Mouse (Mus musculus): ENCODE data around the gene Spint3. TPM values are rescaled to one million over a fixed set of nuclear protein-coding genes. Genes with fewer than 3 reads are reported as not detected.

Gene Spint3
- polyA plus RNA-seq, 1 experiment = not detected

- Histone ChIP-seq H3K36me3 (ENCODE audit: control insufficient read depth, insufficient read depth, low read length) (no peaks in the 10 kb centered on the region), H3K27ac (ENCODE audit: insufficient read depth, low read depth, low read length) (no peak overlapping the region), H3K27me3 (ENCODE audit: control insufficient read depth, insufficient read depth, low read length) (peaks cover 13% of the 10 kb centered on the region), H3K4me3 (ENCODE audit: low read depth, low read length) (peak overlapping the region; percentile 53), H3K4me1 (ENCODE audit: control insufficient read depth, insufficient read depth, insufficient read length, low read length) (peaks cover 5% of the 10 kb centered on the region; the same call in 1 of the 2 replicates)
- TF ChIP-seq POLR2A (IDR thresholded peaks at IDR 0.05; ENCODE audit: low read depth, low read length) (no peak), CTCF (IDR thresholded peaks at IDR 0.05; ENCODE audit: extremely low read depth, insufficient read length, insufficient replicate concordance, low read depth, low read length) (0 out of 2 replicates have a peak, but pooled peaks have one; percentile 11)
- 4% methylated on average over 32 of the region's 32 CpGs for WGBS
Measured at GRCm38 (mm10) chr2:164563339-164564038, 9.8 kb downstream of the Spint3 start.

- H3K4me1 ChIP-seq (ENCODE audit: control insufficient read depth, insufficient read depth, insufficient read length, low read length) = peaks cover 5% of the 10 kb centered on the region; the same call in 1 of the 2 replicates
- H3K27ac ChIP-seq (ENCODE audit: insufficient read depth, low read depth, low read length) = no peak within 1 kb of the TSS
- H3K4me3 ChIP-seq (ENCODE audit: low read depth, low read length) = peak within 1 kb of the TSS; percentile 53
- H3K36me3 ChIP-seq (ENCODE audit: control insufficient read depth, insufficient read depth, low read length) = no peaks in the 10 kb centered on the region
- WGBS = 28% methylated on average over 24 of the region's 24 CpGs
- H3K27me3 ChIP-seq (ENCODE audit: control insufficient read depth, insufficient read depth, low read length) = peaks cover 13% of the 10 kb centered on the region
- TF ChIP-seq POLR2A (IDR thresholded peaks at IDR 0.05; ENCODE audit: low read depth, low read length) = no peak
- no peak for TF ChIP-seq CTCF (IDR thresholded peaks at IDR 0.05; ENCODE audit: extremely low read depth, insufficient read length, insufficient replicate concordance, low read depth, low read length)
Measured at GRCm38 (mm10) chr2:164562391-164563188, 10.7 kb downstream of the Spint3 start, which contains the start of gene Wfdc2. Gene Wfdc2, plus strand, starts transcription at chr2:164562413.

- Histone ChIP-seq H3K36me3 (ENCODE audit: control insufficient read depth, insufficient read depth, low read length) (no peaks in the 10 kb centered on the region), H3K4me1 (ENCODE audit: control insufficient read depth, insufficient read depth, insufficient read length, low read length) (peaks cover 5% of the 10 kb centered on the region; the same call in 1 of the 2 replicates), H3K27ac (ENCODE audit: insufficient read depth, low read depth, low read length) (no peak overlapping the region), H3K4me3 (ENCODE audit: low read depth, low read length) (no peak overlapping the region), H3K27me3 (ENCODE audit: control insufficient read depth, insufficient read depth, low read length) (peaks cover 13% of the 10 kb centered on the region)
- TF ChIP-seq CTCF (IDR thresholded peaks at IDR 0.05; ENCODE audit: extremely low read depth, insufficient read length, insufficient replicate concordance, low read depth, low read length) (no peak), POLR2A (IDR thresholded peaks at IDR 0.05; ENCODE audit: low read depth, low read length) (no peak)
- 81% methylated on average over 8 of the region's 8 CpGs for WGBS
Measured at GRCm38 (mm10) chr2:164560106-164560505, 13.2 kb downstream of the Spint3 start.

- no peak for TF ChIP-seq POLR2A (IDR thresholded peaks at IDR 0.05; ENCODE audit: low read depth, low read length)
- TF ChIP-seq CTCF (IDR thresholded peaks at IDR 0.05; ENCODE audit: extremely low read depth, insufficient read length, insufficient replicate concordance, low read depth, low read length) = no peak
- Histone ChIP-seq H3K36me3 (ENCODE audit: control insufficient read depth, insufficient read depth, low read length) (no peaks in the 10 kb centered on the region), H3K4me3 (ENCODE audit: low read depth, low read length) (no peak overlapping the region), H3K4me1 (ENCODE audit: control insufficient read depth, insufficient read depth, insufficient read length, low read length) (peaks cover 5% of the 10 kb centered on the region; the same call in 1 of the 2 replicates), H3K27me3 (ENCODE audit: control insufficient read depth, insufficient read depth, low read length) (peaks cover 13% of the 10 kb centered on the region), H3K27ac (ENCODE audit: insufficient read depth, low read depth, low read length) (no peak overlapping the region)
- WGBS = 39% methylated on average over 16 of the region's 16 CpGs
Measured at GRCm38 (mm10) chr2:164558991-164559645, 14.1 kb downstream of the Spint3 start.

GRCm38 (mm10) chr2:164558426-164558825 lies 14.8 kb downstream of the Spint3 start:
- H3K4me1 ChIP-seq (ENCODE audit: control insufficient read depth, insufficient read depth, insufficient read length, low read length) = peaks cover 3% of the 10 kb centered on the region; the same call in 1 of the 2 replicates
- TF ChIP-seq POLR2A (IDR thresholded peaks at IDR 0.05; ENCODE audit: low read depth, low read length) = no peak
- no peak for TF ChIP-seq CTCF (IDR thresholded peaks at IDR 0.05; ENCODE audit: extremely low read depth, insufficient read length, insufficient replicate concordance, low read depth, low read length)
- WGBS = 82% methylated on average over 8 of the region's 8 CpGs
- no peak overlapping the region for H3K27ac ChIP-seq (ENCODE audit: insufficient read depth, low read depth, low read length)
- H3K27me3 ChIP-seq (ENCODE audit: control insufficient read depth, insufficient read depth, low read length) = peaks cover 13% of the 10 kb centered on the region
- no peak overlapping the region for H3K4me3 ChIP-seq (ENCODE audit: low read depth, low read length)
- no peaks in the 10 kb centered on the region for H3K36me3 ChIP-seq (ENCODE audit: control insufficient read depth, insufficient read depth, low read length)

- 83% methylated on average over 9 of the region's 9 CpGs for WGBS
- Histone ChIP-seq H3K4me3 (ENCODE audit: low read depth, low read length) (no peak overlapping the region), H3K4me1 (ENCODE audit: control insufficient read depth, insufficient read depth, insufficient read length, low read length) (no peaks in the 10 kb centered on the region), H3K27ac (ENCODE audit: insufficient read depth, low read depth, low read length) (no peak overlapping the region), H3K27me3 (ENCODE audit: control insufficient read depth, insufficient read depth, low read length) (no peaks in the 10 kb centered on the region), H3K36me3 (ENCODE audit: control insufficient read depth, insufficient read depth, low read length) (no peaks in the 10 kb centered on the region)
- TF ChIP-seq POLR2A (IDR thresholded peaks at IDR 0.05; ENCODE audit: low read depth, low read length) (no peak), CTCF (IDR thresholded peaks at IDR 0.05; ENCODE audit: extremely low read depth, insufficient read length, insufficient replicate concordance, low read depth, low read length) (no peak)
Measured at GRCm38 (mm10) chr2:164551502-164551901, 21.8 kb downstream of the Spint3 start.

Data from small intestine, adult 2 months (tissue).